Mouse (Mus musculus): ENCODE measurements at regions not wholly inside any gene's neighbourhood (a gene's known extent, or its start where the extent isn't known, plus 50 kb on each side); places are given as distances from the start of the nearest gene placed in this dataset.

DNA sequence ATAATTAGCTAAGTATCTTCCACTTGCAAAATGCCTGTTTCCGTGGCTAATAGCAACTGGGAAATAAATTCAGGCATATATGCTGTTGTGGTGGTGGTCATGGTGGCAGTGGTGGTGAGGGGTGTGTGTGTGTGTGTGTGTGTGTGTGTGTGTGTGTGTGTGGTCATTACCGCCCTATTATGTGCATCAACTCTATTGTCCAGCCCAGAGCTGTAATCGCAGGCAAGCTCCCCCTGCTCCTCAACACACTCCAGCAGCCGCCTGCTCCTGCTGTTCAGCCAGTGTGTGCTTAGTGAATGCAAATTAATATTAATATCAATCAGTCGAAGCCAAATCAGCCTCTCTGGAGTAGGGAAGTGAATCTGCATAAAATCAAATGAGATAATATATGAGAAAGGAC is 152.9 kb upstream of the Zic3 start:
- no peak for DNase-seq

DNA sequence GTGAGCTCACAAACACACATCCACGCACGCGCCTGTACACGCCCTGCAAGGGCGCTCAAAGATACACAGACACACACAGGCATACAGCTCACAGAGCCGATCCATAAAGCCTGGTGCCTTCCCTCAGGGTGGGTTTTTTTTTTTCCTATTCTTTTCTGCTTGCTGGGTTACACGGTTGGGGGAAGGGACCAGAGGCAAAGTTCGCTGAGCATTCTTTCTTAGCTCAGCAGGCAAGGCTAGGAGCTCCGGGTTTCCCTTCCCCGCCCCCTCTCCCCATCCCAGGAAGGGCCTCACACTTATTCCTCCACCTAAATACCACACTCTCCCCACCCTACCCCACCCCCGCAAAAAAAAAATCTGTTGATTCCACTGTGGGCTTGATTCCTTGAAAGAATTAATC is 105.8 kb upstream of the Zic3 start:
- DNase-seq: no peak

DNA sequence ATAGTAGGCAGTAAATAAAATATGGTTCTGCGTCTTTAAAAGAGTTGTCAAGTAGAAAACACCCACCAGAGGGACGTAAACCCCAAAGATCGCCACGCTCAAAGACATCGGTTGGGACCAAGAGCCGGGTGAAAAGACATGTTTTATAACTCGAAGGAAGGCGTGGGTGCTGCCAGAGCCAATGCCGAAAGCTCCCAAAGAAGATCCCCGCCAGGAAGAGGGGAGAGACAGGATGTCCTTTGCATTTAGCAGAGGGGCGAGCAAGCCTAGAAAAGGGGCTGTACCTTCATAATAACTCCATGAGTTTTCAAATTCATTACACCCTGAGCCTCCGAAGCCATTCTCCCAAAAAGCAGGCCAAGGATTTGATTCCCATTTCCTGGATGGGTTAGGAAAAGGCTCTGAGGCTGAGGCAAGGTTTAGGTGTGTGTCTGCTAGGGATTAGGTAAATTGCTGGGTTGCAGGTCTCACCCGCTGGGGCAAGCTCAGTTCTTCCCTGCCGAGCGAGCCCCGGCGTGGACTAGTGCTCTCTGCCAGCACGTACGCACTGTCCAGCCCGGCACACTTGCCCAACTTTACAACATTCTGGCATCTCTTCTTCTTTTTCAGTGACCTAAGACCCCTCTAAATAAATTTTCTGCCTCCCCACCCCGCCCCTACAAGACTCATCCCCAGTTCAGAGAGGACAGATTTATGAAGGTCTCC is 104.9 kb upstream of the Zic3 start:
- no peak for DNase-seq

DNA sequence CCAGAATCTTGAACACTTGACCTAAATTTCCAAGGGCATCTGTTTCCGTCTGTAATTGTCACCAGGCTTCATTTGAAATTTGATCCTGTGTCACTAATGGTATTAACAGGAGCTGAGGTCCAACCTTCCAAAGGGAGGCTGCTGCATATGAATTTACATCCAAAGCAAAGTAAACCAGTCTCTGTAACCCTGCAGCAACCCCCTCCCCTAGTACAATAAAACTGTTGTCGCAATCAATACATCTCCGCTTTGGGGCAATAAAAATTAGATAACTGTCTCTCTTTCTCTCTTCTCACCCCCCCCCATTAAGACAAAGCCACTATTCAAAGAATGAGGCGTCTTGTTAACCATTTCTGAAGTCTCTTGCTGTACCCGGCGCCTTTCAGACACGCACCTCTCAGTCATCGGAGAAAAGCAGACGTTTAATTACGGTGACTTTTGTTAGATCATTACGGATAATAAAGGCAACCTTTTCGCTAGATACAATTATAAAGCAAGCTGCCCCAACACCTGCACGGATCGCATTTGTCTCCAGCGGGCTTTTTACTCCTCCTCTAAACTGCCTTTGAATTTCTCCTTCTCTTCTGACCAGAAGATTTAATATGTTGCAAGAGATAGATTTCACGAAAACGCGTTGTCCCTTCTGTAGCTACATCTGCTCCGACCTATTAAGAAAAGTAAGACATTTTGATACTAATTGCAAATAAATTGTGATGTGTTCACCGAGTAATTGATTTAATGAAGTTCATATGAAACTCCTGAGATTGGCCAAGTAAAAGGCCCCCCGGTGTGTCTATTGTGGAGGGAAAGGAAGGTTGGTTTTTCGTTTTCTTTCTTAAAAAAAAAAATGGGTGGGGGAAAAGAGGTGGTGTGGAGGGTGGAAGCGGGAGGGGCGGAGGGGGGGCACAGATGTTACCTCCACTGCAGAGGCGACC is 104.1 kb upstream of the Zic3 start:
- DNase-seq: no peak

DNA sequence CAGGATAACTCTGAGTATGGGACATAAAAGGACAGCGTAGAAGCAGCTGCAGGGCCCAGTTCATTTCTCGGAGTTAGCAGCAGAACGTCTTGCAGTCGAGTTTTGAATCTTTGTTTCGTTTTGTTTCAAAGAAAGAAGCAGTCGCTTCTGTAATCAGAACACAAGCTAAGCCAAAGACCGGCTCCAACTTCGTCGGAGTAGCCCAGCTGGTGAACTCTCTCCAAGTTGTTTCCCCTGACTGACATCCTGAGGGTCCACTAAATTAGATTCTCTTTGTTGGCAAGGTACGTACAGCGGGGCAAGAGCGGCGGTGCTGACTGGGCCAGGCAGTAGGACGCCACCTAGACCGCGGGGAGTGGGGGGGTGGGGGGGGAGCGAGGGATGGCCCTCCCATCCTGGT is 102.6 kb upstream of the Zic3 start:
- DNase-seq: peak in 1 of 2 experiments; percentile 19

DNA sequence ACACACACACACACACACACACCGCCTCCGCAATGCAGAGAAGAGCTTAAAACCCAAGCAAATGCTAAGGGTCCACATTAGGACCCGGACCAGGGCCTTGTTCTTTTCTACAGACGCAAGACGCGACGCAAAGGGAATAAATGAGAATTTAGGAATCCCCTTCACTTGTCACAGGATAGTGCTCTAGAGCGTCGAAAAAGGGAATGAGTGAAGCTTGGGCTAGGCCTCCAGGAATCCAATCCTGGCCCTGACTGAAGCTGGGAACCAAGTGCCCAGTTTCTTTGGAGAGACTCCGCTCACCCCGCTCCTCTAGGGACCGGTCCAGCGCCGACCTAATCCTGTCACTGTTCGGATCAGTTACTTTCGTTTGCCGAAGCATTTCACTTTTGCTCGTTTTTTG is 102.1 kb upstream of the Zic3 start:
- no peak for DNase-seq

DNA sequence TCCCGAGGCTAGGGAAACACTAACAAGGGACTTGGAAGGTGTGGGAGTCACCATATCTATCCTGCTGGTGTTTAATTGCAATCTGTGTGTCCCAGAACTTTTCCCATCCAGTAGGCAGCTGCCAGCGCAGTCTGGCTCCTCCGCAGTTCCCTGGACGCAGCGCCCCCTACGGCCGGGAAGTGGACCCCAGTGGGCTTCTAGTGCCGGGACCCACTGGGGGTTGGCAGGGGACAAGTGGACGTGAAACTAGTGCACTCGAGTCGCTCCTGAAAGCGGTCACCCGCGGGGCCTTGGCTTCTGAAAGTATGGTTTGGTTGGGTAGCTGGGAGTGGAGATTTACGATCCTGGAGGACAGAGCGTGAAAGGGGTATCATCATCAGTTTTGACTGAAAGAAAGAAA is 101.2 kb upstream of the Zic3 start:
- peak in 1 of 2 experiments; percentile 8 for DNase-seq

DNA sequence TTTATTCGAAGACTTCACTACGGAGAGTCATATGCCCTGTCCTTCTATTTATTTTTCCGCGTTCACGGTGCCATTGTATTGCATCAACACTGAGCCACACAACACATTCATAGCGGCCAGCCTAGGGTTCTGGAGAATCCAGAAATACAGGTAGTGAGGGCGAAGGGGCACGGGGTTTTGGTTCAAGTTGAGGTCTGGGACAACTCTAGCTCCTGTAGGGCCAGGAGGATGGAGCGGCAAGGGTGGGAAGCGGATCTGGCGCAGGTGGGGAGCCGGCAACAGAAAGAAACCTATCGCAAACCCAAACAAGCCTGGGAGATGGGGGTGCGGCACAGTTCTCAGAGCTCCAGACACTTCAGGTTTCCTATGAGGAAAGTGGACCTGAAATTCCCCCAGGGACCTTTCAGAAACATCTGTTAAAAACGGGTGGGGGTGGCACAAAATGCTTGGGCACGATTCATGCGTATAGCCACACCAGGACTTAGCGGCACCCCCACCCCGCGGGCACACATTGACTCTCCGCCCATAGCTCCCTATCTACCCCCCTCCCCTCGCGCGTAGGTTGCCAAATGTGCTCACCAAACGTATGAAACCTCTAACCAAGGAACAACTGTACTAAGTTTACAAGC is 100.6 kb upstream of the Zic3 start:
- no peak for DNase-seq

DNA sequence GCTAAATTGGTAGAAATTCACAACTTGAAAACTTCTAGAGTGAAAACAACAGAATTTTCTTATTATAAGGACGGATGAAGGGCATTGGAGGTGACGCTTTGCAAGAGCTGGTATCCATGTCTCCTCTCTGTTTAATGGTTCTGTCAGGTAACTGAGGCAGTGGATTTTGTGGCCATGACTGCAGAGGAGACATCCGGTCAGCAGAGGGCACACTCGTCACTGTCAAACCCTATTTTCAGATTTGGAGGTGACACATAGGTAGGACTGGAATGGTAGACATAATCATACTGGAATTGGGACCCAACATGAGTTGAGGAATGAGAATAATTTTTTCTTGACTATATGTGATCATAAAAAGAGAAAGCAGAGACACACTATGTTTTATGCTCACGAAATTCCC is 98.7 kb upstream of the Zic3 start:
- DNase-seq: no peak

DNA sequence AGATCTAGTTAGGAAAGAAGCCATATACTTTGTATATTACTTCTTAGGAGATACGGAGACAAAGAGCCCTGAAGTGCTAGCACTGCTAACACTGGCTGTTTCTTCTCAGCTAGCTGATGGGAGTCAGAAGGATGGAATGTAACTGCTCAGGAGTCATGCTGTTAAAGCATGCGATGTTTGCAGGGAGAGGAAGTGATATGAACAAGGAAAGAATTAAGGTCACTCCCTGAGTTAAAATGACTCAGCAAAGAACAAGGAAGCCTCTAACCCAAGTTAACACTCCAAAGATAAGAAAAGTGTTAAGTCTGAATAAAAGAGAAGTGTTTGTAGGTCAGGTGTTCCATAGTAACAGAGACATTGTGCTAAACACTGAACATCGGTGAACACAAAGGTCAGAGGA is 86.9 kb upstream of the Zic3 start:
- DNase-seq: no peak

DNA sequence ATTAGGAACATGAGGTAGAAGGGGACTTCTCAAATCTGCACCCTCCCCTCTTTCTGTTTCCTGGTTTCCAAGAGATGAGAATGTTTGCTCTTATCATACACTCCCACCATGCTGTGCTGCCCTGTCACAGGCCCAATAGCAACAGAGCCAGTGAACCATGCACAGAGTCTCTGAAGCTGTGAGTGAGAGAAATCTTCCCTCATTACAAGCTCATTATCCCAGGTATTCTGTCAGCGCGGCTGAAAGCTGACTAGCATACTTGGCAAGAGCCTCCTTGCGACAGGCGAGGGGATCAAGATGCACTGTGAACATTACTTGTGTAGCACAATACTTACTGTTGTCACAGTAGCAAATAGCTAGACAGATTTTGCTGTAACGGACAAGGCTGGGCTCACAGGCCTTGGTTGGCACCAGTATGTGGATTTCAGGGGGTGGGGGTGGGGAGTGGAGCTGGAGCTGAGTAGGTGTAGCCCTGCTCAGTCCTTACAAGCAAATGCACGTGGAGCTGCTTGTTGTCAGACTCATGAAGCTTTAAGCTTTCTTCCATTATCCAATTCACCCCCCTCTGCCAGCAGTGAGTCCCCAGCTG is 84.2 kb upstream of the Zic3 start:
- no peak for DNase-seq

DNA sequence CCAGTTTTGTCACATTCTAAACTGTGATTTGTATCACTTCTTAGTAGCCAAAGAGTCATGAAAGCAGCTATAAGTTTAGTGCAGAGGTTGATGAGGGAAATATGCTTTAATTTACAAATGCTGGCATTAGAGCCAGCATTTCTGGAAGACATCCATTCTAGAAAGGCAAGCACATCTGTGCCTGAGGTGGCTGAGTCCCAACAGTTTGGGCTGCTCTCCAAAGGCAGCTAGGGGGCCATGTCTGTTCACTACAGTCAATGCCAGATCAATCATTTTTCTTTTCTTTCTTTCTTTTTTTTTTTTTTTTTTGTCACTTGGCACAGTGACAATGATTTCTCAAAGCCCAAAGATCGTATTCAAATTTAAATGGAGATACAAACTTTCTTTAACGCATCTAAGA is 71.6 kb upstream of the Zic3 start:
- DNase-seq: no peak

DNA sequence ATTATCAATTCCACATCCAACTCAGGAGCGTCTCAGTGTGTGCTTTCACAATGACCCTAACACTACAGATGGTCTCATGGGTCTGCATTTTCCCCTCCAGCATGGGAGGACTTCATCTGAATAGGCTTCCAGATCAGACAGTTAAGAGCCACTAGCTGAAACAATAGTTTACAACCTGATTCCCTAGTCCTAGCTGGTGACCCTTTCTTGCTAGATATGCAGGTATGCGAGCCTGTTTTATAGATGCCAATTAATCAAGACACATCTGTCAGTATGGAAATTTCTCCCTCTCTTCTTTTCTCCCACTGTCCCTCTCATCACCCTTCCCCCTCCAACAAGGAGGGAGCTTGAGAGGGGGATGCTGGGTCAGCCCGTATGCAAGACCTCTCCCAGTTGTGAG is 71.2 kb upstream of the Zic3 start:
- DNase-seq: no peak

DNA sequence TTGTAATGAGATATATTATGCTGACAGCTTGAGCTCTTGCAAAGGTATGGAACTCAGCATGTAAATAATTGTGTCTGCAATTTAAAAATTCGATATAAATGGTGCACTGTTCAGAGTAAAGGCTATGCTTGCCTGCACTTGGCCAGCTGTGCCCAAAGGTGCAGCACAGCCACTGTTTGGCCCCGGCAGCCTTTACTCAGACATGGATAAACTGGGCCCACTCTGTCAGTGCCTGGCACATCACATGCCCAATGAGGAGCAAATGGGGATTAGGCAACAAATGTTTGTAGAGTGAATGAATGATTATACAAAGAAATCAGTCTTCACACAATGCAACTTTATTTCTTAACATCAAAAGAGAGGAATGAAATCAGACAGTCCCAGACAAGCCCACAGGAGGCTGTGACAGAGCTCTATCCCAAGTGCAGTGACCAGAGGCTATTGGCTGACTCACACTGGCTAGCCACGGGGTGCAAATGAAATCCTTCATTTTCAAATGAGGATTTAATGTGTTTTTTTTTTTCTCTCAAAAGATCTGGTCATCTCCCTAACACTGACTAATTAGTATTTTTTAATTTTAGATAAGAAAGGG is 67.8 kb upstream of the Zic3 start:
- DNase-seq: no peak
